Mouse (Mus musculus) bone marrow macrophage, adult 2 months (primary cell): ENCODE data around the gene Bri3.

ENCODE experiments used
- CTCF ChIP-seq: IDR thresholded peaks from 2 replicates; pipeline ENCODE4 v1.5.1; 2012; ENCODE audit warnings: low read depth, mild to moderate bottlenecking, low read length, moderate library complexity
- POLR2A ChIP-seq: IDR thresholded peaks from 2 replicates; pipeline ENCODE4 v1.6.1; 2012; ENCODE audit warnings: mild to moderate bottlenecking, low read depth, low read length, borderline replicate concordance

DNA sequence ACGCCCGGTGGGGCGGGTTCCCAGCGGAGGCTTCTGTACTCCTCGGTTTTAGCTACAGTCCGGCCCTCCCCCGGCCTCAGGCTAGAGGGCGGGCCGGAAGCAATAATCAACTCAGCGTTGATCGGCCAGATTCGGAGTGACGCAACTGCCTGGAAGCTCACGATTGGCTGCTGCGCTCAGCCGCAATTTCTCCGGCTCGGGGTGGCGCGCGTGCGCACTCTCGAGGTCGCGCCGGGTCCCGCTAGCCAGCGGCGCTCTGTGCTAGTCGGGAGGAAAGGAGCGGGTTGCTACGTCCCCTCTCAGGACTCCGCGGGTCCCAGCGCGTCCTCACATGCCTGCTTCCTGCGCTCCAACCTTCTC lies 20.8 kb upstream of the Bri3 start, which contains the start of gene Tecpr1:
- TF ChIP-seq CTCF (no peak), POLR2A (no peak)
